Mouse (Mus musculus) granulocyte monocyte progenitor cell, adult 5-6 weeks (primary cell): ENCODE results near the gene Tmem236. TPM values are rescaled to one million over a fixed set of nuclear protein-coding genes. Genes with fewer than 3 reads are reported as not detected.
A peak's percentile ranks its signal among the peaks of the same experiment; 100 is the strongest.

ENCODE experiments used
- ATAC-seq: replicated peaks from 2 replicates; pipeline ENCODE4 v1.8.0; 2016; ENCODE audit warnings: mild to moderate bottlenecking, moderate TSS enrichment, inconsistent platforms; ENCODE audit not compliant: poor library complexity, severe bottlenecking
- total RNA-seq, 2 experiments: library from RNA; stranded (forward) in 1 of 2; stranded (reverse) in 1 of 2; fragments of 200-712, 200-1000 nt in 1 of 2; fragments of >200 nt in 1 of 2; fragmentation: Nextera tagmentation in 1 of 2; gene quantifications; 2 replicates each; pipeline ENCODE4 v1.2.3; 2014 to 2017

Gene Tmem236
- total RNA-seq, 2 experiments from 2014 or later, result not detected

DNA sequence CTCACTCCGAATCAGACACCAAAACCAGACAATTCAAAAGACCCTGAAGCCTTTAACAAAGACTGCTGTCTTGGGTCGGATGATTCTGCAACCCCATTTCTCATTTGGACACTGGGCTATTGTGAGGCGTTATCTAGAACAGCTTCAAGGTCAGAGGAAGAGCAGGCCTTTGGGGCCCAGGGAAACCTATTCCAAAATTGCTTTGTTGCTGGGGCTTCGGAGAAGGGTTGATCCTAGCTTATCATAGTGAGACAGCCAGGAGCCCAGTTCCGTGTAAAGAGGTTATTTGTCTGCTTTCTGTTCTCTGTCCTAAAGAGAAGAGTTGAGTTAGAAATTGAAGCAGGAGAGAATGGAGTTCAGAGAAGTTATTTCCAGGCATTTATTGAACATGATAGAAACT is 64.8 kb downstream of the Tmem236 start:
- ATAC-seq, result no peak

DNA sequence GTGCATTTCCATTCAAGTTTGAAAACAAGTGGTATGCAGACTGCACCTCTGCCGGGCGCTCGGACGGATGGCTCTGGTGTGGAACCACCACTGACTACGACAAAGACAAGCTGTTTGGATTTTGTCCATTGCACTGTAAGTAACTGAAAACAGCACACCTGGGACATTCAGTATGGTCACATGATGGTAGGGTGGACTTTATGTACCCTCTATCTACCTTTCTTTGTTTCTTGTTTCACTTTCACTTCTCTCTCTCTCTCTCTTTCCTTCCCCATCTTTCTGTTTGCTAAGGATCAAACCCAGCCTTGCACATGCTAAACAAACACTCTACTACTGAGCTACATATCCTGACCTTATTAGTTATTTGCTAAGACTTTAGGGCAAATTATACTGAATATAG is 69.8 kb downstream of the Tmem236 start:
- peak; percentile 26 for ATAC-seq

DNA sequence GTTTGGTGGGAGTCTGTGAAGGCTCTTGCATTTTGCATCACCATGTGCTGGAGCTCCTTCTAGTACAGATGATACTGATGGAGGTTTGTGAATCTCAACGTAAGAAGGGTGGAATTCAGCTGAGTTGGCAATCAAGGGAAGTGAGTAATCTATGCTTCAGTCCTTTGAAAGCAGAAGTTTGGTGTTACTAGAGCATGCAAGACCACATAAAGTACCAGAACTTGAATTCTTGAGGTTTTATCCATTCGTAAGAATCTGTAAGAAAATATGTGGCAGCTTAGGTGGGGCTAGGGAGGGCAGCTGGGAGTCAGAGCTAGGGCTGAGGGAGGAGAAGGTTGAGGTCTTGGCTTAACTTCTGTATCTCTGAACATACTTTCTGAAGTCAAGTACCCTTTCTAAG is 70.3 kb downstream of the Tmem236 start:
- ATAC-seq, result peak; percentile 89

DNA sequence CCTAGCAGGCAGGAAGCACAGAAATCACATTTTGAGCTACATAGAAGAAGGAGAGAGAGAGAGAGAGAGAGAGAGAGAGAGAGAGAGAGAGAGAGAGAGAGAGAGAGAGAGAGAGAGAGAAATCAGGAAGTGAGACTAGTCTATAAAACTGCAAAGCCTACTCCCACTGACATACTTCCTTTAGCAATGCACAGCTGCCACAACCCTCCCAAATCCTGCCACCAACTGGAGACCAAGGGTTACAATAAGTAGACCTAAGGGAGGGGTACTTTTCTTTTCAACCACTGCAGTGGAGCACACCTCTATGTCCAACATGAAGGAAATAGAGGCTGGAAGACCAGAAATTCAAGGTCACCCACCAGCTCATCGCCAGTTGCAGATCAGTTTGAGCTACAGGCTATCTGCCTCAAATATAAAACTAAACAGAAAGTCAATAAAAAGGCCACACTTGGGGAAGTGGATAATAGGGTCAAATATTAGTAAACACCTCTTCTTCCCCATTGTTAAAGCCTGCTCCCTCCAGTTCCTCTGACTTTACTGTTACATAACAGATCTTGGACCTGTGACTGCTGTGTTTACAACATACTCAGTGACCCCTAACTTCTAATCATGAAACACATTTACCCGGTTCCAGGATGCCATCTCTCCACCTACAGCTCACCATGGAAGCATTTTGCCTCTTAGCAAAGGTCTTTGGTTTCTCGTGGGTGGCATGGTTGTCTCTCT is 75.7 kb downstream of the Tmem236 start:
- peak; percentile 90 for ATAC-seq

DNA sequence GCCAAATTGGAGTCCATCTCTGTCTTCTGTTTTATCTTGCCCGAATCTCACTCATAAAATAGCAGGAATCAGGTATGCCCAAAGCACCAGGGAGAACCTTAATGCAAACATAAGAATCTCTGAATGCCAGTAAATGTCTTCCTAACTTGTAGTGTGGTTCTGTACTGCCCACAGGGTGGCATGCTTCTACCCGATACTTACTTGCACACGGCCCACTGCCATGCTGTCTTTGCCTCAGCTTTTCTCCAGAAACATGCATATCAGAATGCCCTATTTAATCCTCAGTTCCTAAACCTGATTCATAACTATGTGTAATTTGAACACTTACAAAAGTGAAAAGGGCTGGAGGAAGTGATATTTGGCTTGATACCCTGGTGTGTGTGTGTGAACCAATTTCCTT is 77.6 kb downstream of the Tmem236 start:
- ATAC-seq, result peak; percentile 35

DNA sequence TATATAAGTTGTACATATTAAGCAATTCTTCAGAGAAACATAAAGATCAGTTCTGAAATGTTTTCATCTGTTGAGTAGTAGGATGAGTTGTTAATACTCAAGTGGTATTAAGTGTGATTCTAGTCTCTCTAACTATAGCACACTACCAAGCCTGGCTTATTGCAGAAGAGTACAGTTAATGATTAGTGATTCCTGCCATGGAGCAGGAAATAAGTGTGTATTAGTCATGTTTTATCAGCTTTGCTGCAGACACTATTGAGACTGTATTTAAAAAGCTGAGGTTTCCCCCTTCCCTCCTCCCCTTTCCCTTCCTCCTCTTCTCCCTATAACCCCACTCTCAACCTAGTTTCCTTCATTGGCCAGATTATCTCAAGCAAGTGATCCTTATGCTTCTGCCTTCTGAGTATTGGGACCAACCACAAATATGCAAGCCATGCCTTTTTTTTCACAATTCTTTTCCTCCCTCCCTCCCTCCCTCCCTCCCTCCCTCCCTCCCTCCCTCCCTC is 84.1 kb downstream of the Tmem236 start:
- ATAC-seq, result no peak

DNA sequence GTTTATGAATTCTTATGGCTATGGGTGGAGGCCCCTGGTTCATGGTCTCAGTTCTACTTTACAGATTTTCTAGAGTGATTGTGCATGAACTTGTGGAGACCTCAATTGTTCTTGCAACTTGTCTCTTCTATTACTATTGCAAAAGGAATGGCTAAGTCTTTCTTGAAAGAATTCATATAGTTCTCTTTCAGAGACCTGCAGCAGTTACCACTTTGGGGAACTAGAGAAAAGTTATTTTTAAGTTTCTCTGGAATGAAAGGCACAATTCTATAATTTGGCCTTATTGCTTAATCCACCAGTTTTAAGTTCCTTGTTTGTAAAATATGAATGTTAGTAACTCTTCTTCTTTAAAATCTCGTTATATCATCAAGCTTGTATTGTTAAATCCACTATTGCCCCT is 87.8 kb downstream of the Tmem236 start:
- peak; percentile 89 for ATAC-seq

DNA sequence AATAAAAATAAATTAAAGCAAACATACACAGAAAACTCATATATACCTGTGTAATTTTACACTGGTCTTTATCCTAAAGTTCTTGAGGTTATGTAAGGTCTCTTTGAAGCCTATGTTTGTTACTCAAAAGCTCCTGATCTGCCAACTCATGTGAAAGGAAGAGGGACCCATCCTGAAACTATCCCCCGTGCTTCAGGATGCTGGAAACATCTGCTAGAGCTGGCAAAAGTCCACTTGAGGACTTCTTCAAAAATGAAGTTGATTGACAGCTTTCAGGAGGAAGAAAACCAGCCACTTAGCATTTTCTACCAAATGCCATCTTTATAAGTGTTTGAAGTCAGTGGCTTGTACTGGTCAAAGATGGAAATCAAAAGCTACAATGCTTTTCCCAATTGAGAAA is 94.8 kb downstream of the Tmem236 start:
- ATAC-seq, result peak; percentile 58

Other genes with a start within 250 kb of the Tmem236 start
- 41.7 and 46.3 TPM in 2 replicates for gene Hacd1, start 118.4 kb upstream of the Tmem236 start, total RNA-seq (2014; fragmentation: Nextera tagmentation)
- gene Hacd1, start 118.4 kb upstream of the Tmem236 start, total RNA-seq (2017), result 63.6 and 82.2 TPM in 2 replicates
- gene Stam, start 100.4 kb upstream of the Tmem236 start, total RNA-seq (2014; fragmentation: Nextera tagmentation), result 29.2 and 51.3 TPM in 2 replicates
- 28.2 and 30.6 TPM in 2 replicates for gene Stam, start 100.4 kb upstream of the Tmem236 start, total RNA-seq (2017)
- gene Mrc1, start 54.9 kb downstream of the Tmem236 start, total RNA-seq (2014; fragmentation: Nextera tagmentation), result 0.88 and 1.4 TPM in 2 replicates
- gene Mrc1, start 54.9 kb downstream of the Tmem236 start, total RNA-seq (2017), result 0.82 and 1.1 TPM in 2 replicates
- not detected in 2 replicates for gene Slc39a12, start 213.8 kb downstream of the Tmem236 start, total RNA-seq (2014; fragmentation: Nextera tagmentation)
- not detected in 2 replicates for gene Slc39a12, start 213.8 kb downstream of the Tmem236 start, total RNA-seq (2017)